Mouse (Mus musculus) adrenal gland, adult 8-10 months (tissue): ENCODE results near the gene Ctf2. TPM values are rescaled to one million over a fixed set of nuclear protein-coding genes. Genes with fewer than 3 reads are reported as not detected.

Source experiments
- DNase-seq: peaks from one replicate; pipeline ENCODE4 v3.0.0; 2022
- total RNA-seq, 4 experiments: library from RNA; stranded (reverse); gene quantifications; 2 replicates each; pipeline ENCODE4 v1.2.4; 2022

Gene Ctf2
- total RNA-seq, 4 experiments from 2014 or later = not detected

DNA sequence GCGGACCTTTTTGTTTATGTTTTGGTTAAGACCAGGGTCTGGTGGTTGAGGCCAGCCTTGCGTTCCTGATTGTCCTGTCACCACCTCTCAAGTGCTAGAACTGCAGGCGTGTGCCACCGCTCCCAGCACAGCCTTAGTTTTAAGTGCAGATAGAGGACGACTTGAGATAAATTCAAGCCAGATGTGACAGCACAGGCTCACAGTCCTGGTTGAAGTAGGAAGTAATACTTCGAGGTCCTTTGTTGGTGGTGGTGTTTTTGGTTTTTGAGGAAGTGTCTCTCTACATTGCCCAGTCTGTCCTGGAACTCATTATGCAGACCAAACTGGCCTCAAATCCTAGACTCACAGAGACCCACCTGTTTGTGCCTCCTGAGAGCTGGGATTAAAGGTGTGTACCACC is 27.8 kb upstream of the Ctf2 start:
- DNase-seq = no peak

DNA sequence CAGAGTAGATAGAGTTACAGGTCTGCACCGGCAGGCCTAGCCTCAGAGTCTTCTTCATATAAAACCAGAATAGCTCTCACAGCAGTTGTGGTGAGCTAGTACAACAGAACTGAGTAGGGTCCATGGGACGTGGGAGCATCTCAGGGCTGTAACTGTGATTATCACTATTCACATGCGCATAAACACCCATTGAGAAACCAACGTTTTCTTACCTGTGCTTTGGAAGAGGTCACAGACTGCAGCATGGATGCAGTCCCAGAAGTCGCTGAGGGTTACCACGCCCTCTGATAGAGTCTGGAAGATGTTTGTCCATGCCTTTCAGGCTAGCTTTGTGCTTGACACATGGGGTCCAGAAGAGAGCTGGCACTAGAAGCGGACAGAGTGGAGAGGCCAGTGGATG is 21.8 kb upstream of the Ctf2 start:
- DNase-seq = no peak

DNA sequence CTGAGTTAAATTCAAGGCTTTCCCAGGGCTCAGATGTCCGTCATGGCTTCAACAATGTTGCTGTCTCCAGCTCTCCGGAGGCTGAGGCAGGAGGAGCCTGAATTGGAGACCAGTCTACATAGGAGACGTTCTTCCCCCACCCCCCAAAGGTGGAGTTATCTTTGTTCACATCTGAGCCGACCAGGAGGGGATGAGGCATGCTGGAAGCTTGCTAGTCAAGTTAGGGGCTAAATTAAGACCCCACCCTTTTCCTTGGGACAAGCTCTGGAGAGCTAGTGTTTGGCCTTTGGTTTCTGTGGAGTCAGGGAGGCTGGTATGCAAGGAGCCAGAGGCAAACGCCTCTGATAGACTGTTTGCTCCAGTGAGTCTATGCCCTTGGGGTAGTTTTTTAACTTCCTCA is 21.2 kb upstream of the Ctf2 start:
- no peak for DNase-seq

DNA sequence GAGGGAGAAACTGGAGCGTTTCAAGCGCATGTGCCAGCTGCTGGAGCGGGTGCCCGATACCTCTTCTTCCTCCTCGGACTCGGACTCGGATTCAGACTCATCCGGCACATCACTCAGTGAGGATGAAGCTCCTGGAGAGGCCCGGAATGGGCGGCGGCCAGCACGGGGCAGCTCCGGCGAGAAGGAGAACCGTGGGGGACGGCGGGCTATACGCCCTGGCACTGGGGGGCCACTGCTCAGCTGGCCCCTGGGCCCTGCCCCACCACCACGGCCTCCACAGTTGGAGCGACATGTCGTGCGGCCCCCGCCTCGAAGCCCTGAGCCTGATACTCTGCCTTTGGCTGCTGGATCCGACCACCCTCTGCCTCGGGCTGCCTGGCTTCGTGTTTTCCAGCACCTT is 20.1 kb upstream of the Ctf2 start:
- no peak for DNase-seq

DNA sequence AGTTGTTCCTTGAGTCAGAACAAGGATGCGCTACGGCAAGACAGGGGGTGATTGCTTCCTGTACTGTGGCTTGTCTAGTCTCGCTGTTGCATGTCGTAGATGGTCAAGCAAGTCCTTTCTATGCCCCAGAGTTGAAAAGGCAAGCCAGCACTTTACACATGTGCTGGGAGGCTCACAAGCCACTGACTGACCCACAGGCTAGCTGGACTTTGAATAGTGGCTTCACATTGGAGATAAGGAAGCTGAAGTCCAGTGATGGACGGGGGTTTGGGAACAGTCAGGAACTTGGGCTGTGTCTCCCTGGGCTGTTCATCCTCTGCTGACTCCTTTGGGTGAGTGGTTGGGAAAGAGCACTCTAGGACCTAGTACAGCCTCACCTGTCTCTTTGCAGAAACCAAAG is 19.7 kb upstream of the Ctf2 start:
- DNase-seq = no peak

DNA sequence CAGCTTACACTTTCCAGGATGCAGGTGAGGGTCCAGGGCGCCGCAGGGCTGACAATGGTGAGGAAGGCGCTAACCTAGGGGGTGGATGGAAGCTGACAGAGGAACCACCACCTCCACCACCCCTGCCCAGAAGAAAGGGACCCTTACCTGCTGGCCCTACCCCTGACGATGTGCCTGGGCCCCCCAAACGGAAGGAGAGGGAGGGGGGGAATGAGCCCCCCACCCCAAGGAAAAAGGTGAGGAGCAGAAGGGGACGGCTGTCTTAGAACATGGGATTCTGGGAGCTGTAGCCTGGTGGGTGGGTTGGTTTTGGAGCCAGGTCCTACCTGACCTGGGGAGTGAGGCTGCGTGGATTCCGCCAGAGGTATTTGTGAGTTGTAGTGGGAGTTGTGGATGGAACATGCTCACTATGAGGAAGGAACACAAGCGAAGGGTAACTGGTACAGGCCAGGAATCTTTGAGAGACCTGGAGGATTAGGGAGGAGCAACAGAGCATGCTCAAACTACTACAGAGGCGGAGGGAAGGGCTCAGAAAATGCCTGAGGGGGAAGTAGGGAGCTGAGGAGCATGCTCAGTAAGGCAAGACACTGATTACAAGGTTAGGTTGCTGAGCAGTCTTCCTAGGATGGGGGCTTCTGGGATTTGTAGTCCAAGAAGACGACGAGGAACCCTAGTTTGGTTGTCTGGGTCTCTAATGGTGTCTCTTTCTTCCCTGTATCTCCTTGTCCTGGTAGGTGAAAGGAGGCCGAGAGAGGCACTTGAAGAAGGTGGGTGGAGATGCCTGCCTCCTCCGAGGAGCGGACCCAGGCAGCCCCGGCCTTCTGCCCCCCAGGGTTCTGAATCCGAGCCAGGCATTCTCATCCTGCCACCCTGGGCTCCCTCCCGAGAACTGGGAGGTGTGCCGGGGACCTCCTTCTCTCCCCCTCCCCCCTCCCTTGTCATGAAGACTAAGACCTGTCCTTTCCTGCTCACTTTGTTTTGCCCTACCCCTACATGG is 18.5 kb upstream of the Ctf2 start:
- DNase-seq = no peak

DNA sequence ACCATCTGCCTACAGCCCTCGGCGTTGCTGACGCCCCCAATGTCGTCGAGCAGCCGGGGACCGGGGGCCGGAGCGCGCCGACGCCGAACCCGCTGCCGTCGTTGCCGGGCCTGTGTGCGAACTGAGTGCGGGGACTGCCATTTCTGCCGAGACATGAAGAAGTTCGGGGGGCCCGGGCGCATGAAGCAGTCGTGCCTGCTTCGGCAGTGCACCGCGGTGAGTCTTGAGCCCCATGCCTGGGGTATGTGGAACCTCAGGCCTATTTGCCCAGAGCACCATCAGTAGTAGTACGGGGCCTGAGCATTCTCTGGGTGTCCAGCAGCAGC is 16.2 kb upstream of the Ctf2 start:
- DNase-seq = no peak

DNA sequence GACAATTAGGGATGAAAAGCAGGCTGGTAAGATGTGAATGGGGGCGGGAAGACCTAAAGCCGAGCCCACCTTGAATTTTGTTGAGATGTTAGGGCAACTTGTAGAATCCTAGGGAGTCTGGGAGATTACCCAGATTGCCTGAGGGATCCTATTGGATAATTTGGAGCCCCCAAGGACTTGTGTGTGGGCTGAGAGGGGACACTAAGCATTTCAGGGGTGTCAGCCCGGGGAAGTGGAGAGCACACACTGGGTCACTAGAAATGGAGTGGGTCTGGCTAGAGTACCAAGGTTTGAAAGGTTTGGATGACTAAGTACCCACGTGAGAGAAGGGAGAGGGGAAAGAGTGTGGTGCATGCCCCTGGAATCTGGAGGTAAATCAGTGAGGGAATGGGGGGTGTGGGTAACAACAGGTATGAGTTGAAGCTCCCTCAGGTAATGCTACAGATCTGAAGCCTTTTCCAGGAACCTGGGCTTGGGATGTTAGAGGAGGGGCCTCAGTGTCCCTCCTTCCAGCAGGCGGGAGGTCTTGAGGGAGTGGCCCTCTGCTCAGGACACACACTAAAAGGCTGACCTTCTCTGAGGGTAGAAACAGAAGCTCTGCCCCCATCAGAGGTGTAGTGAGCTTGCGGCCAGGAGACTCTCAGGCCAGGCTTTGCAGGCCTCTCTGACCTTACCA is 15.7 kb upstream of the Ctf2 start:
- DNase-seq = no peak

DNA sequence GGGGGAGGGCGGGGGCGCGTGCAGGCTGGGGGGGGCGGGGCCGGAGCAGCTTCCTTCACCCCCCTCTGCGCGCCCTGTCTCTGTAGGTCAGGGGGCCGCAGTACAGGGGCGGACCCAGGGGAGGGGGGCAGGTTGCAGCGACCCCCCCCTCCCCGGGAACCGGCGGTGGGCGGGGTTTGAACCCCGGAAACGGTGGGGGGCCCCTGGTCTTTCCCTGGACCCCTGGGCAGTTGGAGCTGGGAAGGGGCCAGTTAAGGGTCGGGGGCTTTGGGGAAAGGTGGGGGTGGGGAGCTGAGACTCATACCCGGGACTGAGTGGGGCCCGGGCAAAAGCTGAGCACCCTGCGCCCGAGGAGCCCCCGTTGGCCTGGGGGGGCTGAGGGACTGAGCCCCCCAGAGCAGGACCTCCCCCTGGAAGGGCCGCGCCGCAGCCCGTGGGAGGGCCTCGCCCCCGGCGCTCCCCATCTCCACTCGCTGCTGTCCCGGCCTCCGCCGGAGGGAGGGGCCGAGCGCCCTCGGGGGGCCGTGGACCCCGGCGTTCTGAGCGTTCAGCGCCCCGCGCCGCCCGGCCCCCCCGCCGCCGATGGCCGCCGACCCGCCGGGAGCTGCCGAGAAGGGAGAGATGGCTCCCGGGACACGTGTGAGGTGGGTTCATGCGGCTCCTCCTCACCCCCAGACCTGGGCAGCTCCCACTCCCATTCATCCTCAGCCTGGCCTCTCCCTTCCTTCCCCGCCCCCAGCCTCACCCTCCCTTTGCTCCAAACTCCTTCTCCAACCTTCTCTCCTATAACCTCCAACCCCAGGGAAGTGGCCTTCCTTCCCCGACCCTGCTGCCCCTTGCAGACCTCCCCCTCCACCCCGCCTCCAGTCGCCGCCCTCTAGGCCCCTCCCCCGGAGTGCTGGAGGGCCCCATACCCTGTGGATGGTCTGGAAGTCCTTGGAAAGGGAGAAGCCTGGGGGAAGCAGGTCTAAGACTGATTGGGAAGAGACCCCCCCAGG is 14.8 kb upstream of the Ctf2 start:
- peak; percentile 41 for DNase-seq

DNA sequence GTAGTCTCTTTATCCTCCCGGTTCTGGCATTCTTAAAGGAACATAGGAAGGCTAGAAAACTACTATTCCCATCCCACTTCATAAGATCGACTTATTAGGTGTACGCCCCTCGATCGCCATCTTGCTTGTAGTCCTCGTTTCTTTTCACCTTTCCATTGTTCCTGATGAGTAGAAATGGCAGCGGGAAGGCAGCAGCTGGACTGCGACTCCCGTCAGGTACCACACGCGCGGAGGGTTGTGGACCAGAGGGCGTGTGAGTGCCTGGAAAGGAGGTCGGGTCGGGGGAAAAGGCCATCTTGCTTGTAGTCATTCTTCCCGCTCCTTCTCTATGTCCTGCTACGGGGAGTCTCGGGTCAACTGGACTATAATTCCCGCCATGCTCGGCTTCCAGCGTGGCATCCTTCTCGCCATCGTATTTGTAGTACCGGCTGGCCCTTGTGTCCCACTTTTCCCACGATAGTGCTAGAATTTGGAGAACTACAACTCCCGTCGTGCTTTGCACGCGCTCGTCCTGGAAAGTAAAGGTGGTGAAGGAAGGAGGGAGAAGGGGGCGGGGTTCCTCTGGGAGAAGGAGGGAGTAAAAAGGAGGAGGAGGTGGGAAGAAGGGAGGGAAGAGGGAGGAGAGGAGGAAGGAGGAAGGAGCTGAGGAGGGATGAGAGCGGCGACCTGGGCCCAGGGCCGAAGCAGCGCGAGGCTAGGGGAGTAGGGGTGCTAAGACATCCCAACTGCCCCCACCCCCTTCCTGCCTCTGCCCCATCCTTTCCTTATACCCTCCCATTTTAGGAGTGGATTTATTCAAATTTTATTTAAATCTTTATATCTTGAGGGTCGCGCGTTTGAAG is 13.9 kb upstream of the Ctf2 start:
- peak; percentile 99 for DNase-seq

DNA sequence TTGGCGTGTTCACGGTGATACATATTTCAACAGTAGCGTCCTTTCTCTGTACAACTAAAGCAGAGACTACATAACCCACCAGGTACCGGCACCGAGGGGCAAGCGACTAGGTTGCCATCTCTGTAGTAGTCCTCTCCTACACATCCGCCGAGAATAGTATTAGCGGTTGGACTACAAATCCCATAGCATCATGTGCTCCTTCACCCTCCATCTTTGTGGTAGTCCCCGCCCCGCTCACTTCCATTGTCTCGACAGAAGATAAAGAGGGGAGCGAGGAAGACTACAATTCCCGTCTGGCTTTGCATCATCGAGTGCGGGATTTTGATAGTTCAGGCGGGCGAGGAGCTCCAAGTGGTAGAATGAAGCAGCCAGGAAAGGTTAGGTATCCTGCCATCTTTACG is 13.3 kb upstream of the Ctf2 start:
- peak; percentile 95 for DNase-seq

DNA sequence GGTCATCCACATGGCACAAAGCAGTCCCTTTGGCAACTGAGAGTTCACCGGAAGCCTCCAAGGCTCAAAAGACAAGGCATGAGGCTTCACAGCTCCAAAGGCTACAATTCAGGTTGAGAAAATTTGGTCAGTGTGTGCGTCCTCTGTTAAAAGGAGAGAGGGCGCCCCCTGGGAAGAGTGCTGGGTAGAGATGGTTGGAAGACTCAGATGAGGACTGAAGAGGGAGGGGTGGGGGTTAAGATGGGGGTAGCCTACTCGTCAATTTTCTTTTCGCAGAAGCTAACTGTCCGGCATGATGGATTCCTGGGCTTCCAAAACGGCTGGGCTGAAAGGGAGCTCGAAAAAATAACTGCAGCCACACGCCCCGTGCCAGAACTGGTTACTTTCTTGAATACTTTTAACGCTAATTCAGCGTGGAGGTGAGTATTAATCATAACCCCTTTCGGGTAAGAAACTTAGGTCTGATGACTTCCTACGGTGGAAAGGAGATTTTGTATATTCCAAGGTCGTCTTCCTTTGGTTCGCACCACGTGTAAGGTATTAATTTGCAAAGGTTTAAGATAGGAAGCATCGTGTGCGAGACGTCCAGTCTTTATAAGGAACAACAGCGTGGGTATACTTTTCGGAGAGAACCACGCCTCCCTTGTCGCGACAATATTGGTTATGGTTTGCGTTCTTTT is 12.5 kb upstream of the Ctf2 start, which contains the start of gene Fbxl19:
Gene Fbxl19, plus strand, starts transcription at position 178 of the 680 bp plus-strand sequence.
- peak; percentile 70 for DNase-seq

DNA sequence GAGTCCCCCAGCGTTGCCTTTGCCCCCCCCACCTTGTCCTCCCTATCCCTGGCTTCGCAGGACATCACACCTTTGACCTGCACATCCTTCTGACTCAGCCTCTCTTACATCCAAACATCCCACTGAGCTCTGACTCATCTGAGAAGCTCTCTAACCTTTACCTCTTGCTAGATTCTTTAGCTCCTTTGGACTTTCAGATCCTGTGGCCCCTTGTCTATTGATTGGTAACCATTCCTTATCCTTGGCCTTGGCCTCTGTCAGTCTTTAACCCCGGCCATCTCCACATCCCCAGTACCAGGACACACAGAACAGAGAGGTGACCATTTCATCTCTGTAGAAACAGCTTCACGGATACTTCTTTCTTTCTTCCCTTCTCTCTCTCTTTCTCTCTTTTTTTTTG is 1.8 kb downstream of the Ctf2 start:
- no peak for DNase-seq

DNA sequence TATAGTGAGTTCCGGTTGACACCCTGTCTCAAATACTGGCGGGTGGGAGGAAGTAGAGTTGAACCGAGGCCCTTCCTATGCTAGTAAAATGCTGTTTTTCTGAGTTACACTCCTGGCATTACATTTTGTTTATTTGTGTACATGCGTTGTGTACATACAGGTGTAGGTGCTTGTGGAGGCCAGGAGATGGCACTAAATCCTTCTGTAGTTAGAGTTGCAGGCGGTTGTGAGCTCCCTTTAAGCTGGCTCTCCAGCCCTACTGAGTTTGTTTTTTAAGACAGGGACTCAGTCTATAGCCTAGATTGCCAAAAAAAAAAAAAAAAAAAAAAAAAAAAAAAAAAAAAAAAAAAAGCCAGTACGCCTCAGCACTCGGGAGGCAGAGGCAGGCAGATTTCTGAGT is 4.1 kb downstream of the Ctf2 start:
- DNase-seq = no peak

DNA sequence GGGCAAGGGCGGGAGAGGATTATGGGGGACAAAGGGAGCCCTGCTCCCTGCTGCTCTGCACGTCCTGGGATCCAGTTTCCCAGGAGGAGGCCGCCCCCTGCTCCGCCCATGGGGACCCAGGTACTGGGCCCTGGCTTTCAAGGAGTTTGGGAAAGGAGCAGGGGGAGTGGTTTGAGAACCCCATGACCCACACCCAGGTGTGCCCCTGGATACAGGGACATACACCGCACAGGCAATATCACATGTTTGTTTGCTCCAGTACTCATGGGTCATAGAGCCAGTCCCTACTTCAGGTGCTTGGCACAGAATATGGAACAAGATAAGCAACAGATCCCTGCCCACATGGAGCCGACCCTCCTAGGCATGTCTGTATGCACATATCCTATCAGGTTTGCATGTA is 6.0 kb downstream of the Ctf2 start:
- no peak for DNase-seq

DNA sequence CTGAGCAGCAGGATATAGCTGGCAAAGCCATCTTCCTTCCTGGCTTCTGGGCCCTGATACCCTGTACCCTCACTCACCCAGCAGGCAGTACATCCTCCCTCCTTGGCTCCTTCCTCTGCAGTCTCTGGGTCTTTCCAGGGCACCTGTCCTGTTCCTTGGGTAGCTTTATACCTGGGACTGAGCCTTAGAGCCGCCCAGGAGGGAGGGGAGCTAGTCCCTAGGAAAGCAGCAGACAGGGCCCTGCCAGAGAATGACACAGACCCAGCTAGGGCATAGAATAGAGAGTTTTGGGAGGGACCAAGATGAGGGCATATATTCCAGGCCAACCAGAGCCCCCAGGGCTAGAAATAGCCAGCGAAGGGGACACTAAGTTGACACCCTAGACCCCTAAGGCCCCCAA is 6.5 kb downstream of the Ctf2 start:
- DNase-seq = no peak

DNA sequence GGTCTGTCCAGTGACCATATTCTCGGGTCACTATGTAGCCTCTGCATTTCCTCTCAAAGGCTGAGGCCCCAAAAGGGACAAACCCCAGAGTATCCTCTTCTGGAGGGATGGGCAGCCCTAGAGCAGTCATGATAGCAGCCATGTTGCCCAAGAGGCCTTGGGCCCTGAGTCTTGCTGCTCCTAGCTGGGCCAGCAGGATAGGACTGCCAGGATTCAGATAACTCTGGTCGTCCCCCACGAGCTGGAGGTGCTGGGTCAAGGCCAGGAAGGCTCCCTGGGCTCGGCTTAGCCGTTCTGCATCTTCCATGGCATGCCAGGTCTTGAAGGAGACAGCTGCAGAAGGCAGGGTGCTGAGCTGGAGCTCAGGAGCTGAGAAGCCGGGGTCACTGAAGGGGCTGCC is 12.7 kb downstream of the Ctf2 start:
- no peak for DNase-seq

DNA sequence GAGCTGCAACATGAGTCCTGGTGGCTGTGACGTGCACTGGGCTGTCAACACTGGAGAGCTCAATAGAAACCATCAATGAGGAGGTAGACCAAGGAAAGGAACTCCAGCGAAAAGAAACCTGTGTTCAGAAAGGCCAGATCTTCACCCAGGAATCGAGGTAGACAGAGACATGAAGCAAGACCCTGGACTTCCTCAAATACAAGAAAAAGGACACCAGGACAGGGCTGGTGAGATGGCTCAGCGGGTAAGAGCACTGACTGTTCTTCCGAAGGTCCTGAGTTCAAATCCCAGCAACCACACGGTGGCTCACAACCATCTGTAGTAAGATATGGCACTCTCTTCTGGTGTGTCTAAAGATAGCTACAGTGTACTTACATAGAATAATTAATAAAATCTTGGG is 13.6 kb downstream of the Ctf2 start:
- no peak for DNase-seq

DNA sequence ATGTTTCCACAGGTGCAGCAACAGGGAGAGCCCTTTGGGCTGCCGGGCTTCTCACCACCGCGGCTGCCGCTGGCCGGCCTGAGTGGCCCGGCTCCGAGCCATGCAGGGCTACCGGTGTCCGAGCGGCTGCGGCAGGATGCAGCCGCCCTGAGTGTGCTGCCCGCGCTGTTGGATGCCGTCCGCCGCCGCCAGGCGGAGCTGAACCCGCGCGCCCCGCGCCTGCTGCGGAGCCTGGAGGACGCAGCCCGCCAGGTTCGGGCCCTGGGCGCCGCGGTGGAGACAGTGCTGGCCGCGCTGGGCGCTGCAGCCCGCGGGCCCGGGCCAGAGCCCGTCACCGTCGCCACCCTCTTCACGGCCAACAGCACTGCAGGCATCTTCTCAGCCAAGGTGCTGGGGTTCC is 15.0 kb downstream of the Ctf2 start:
- DNase-seq = no peak

DNA sequence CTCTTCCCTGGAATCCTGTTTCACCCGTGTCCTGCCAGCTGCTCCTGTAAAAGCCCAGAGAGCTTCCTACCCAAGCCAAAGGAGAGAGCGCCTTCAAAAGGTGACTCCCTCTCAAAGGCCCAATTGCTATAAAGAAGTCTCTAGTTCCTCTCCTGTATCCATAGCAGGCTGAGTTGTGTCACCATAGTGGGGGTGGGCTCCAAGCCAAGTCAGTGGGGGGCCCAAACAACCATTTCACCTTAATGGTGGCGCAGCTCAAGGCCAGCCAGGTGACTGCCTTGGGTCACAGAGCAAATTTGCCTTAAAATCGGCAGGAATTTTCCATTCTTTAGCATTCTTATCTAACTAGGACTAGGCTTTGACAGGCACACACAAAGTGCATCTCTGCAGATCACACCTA is 17.1 kb downstream of the Ctf2 start:
- DNase-seq = no peak
